In the genomic region with DNA sequence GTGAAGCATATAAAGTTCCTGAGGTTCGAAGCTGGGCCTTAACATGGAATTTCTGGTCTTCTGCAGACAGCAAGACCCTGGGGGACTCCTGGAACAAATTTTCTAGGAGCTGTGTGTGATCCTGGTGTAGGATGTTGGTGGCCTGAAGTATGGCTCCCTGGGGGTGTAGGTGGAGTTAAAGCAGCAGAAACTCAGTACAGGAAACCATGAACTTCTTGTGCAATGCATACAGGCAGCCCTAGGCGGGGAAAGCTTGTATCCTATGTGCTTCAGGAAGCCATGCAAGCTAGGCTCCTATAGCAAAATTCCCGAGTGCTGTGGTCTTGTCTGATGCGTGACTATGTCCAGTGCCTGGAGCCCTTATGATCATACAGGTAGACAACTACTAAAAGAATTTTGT, we compare ENCODE assay signal across 26 mouse cellular contexts.
DNase-seq lines count a peak whose midpoint lies in the region; ATAC-seq lines count a peak whose summit lies in the region.
"Had no signal": no experiment of that assay in that cellular context is flagged by ENCODE, and none has a peak within 500 bp of the region (broad histone marks: within the 10 kb centered on the region; RNA-seq: fewer than 3 reads in every experiment).

No protein-coding gene starts in this region.

- ATAC-seq in common myeloid progenitor, adult 5-6 weeks (replicated peaks; ENCODE audit: low read depth, poor library complexity, severe bottlenecking): peak; percentile 67
- ATAC-seq in megakaryocyte, adult 5-6 weeks (ENCODE audit: poor library complexity, severe bottlenecking): peak; percentile 55
- no peak for ATAC-seq in midbrain, embryonic 14.5 days (ENCODE audit: low FRiP score, low TSS enrichment)
- ATAC-seq: activated CD4-positive, CD25-positive, alpha-beta regulatory T cell, adult 4 months; CD4-positive, CD25-positive, alpha-beta regulatory T cell, adult 4 months; forebrain, embryonic 13.5 days; forebrain, embryonic 15.5 days; forebrain, postnatal 0 days; Patski had no signal

- no peaks in the 10 kb centered on the region for H3K4me1 ChIP-seq in midbrain, embryonic 14.5 days (ENCODE audit: control insufficient read depth, insufficient read depth, low read length)
- peaks cover 4% of the 10 kb centered on the region; the same call in 1 of the 2 replicates for H3K4me1 ChIP-seq in forebrain, embryonic 10.5 days
- H3K4me1 ChIP-seq: embryonic facial prominence, embryonic 13.5 days; embryonic facial prominence, embryonic 15.5 days; forebrain, embryonic 13.5 days; forebrain, embryonic 15.5 days had no signal

- no peak overlapping the region for H3K4me2 ChIP-seq in midbrain, embryonic 14.5 days (ENCODE audit: low read length)
- H3K4me2 ChIP-seq: embryonic facial prominence, embryonic 13.5 days; embryonic facial prominence, embryonic 15.5 days; forebrain, embryonic 13.5 days; forebrain, embryonic 15.5 days had no signal

- no peak overlapping the region for H3K9ac ChIP-seq in midbrain, embryonic 14.5 days (replicated peaks; ENCODE audit: low read length)
- H3K9ac ChIP-seq: embryonic facial prominence, embryonic 13.5 days; embryonic facial prominence, embryonic 15.5 days; forebrain, embryonic 13.5 days; forebrain, embryonic 15.5 days; forebrain, postnatal 0 days had no signal

- intact Hi-C loops in left cerebral cortex, postnatal 14 days (cut with DNase I): no loop called here

- H3K36me3 ChIP-seq in midbrain, embryonic 14.5 days (ENCODE audit: control insufficient read depth, insufficient read depth, low read length): no peaks in the 10 kb centered on the region
- H3K36me3 ChIP-seq in forebrain, embryonic 10.5 days (replicated peaks): no peaks in the 10 kb centered on the region
- H3K36me3 ChIP-seq: embryonic facial prominence, embryonic 13.5 days; embryonic facial prominence, embryonic 15.5 days; forebrain, embryonic 15.5 days; G1E had no signal

- no peaks in the 10 kb centered on the region for H3K27me3 ChIP-seq in midbrain, embryonic 14.5 days (ENCODE audit: control insufficient read depth, insufficient read depth, low read length)
- no peaks in the 10 kb centered on the region for H3K27me3 ChIP-seq in forebrain, embryonic 10.5 days (ENCODE audit: poor library complexity, severe bottlenecking)
- H3K27me3 ChIP-seq: CH12.LX; embryonic facial prominence, embryonic 13.5 days; embryonic facial prominence, embryonic 15.5 days; forebrain, embryonic 13.5 days; forebrain, embryonic 15.5 days; Patski had no signal

- no peaks in the 10 kb centered on the region for H3K9me3 ChIP-seq in midbrain, embryonic 14.5 days (ENCODE audit: control insufficient read depth, low read length)
- no peaks in the 10 kb centered on the region for H3K9me3 ChIP-seq in forebrain, embryonic 10.5 days
- H3K9me3 ChIP-seq: embryonic facial prominence, embryonic 13.5 days; embryonic facial prominence, embryonic 15.5 days; forebrain, embryonic 13.5 days; forebrain, embryonic 15.5 days had no signal

- H3K4me3 ChIP-seq in midbrain, embryonic 14.5 days (replicated peaks; ENCODE audit: low read depth, low read length): no peak overlapping the region
- no peak overlapping the region for H3K4me3 ChIP-seq in forebrain, embryonic 10.5 days
- H3K4me3 ChIP-seq: embryonic facial prominence, embryonic 13.5 days; embryonic facial prominence, embryonic 15.5 days; erythroblast, embryonic 14.5 days; forebrain, embryonic 13.5 days; forebrain, embryonic 15.5 days had no signal

- WGBS in midbrain, embryonic 14.5 days: 92% methylated on average over 4 of the region's 4 CpGs
- WGBS in forebrain, embryonic 10.5 days: 83% methylated on average over 4 of the region's 4 CpGs

- no peak for DNase-seq in midbrain, embryonic 14.5 days
- DNase-seq in left cerebral cortex, postnatal 14 days (ENCODE audit: low spot score in 2 of 2): no peak
- DNase-seq in forebrain, embryonic 10.5 days (ENCODE audit: extremely low spot score, low spot score): no peak
- DNase-seq: adrenal gland, adult 8-10 months; adrenal gland, postnatal 14 days; adrenal gland, postnatal 36 days; B cell, adult 2 months; cerebellum, adult 11-12 months; cerebellum, adult 2 months; cerebellum, adult 9-10 months; cerebellum, postnatal 10 days; cerebellum, postnatal 25 days; embryo, embryonic 11 days; forebrain, postnatal 0 days had no signal

- H3K27ac ChIP-seq in midbrain, embryonic 14.5 days (replicated peaks; ENCODE audit: low read depth, low read length): no peak overlapping the region
- H3K27ac ChIP-seq in forebrain, embryonic 10.5 days: no peak overlapping the region
- H3K27ac ChIP-seq: embryonic facial prominence, embryonic 13.5 days; embryonic facial prominence, embryonic 15.5 days; forebrain, embryonic 13.5 days; forebrain, embryonic 15.5 days had no signal
